Mouse (Mus musculus) erythroblast, embryonic 14.5 days (primary cell): ENCODE measurements around the gene Fgfr2.

Experiments used
- GATA1 ChIP-seq: IDR thresholded peaks from 2 replicates; pipeline ENCODE4 v1.6.1; 2012; ENCODE audit warnings: low read length, inconsistent platforms, mixed read lengths
- TAL1 ChIP-seq: IDR thresholded peaks from 3 replicates; pipeline ENCODE4 v1.6.1; 2012; ENCODE audit warnings: low read length, inconsistent platforms, mixed read lengths

GRCm38 (mm10) chr7:132781130-132781814, 341.9 kb downstream of the Fgfr2 start:
- TF ChIP-seq GATA1 (no peak), TAL1 (no peak)
